Mouse (Mus musculus) cerebellum, postnatal 25 days (tissue): ENCODE measurements at regions not wholly inside any gene's neighbourhood (a gene's known extent, or its start where the extent isn't known, plus 50 kb on each side); places are given as distances from the start of the nearest gene placed in this dataset.

Source experiments
- DNase-seq, 2 experiments: peaks; one replicate each; pipeline ENCODE4 v3.0.0; 2021; ENCODE audit warnings: mixed read lengths in 2 of 2

DNA sequence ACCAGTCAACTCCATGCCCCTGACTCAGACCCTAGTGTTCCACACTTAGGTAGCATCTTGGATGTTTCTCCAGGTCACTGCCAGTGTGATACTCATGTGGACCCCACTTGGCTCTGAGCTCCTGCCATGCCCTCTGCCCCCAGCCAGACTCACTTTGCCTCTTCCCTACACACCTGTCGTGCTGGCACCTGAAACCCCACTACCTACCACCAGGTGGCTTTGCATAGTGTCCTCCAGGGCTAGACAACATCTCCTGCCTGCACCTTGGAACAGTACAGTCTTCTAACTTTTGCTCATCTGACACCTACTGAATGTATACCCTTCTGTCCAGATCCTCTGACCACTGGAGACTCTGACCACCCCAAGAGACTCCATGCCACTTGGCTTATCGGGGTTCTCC, 80.6 kb downstream of the Fam53a start:
- DNase-seq = no peak

DNA sequence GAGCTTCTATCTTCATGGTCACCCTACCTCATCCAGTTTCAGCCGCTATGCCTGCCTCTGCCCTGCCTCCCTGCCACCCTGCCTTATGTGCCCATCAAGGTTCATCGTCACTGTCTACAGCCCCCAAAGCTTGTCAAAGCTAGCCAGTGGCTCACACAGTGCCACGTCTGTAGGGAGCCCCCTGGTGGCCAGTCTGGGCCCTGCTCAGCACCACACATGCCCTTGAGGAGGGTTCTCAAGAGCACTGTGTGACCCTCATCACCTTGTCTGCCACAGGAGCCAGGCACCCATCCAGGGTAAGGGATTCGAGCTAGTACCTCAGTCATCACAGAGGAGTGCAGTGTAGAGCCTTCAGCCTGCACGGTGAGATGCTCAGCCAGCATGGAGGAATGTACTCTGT, 86.1 kb downstream of the Fam53a start:
- DNase-seq = peak; percentile 59 to 81

DNA sequence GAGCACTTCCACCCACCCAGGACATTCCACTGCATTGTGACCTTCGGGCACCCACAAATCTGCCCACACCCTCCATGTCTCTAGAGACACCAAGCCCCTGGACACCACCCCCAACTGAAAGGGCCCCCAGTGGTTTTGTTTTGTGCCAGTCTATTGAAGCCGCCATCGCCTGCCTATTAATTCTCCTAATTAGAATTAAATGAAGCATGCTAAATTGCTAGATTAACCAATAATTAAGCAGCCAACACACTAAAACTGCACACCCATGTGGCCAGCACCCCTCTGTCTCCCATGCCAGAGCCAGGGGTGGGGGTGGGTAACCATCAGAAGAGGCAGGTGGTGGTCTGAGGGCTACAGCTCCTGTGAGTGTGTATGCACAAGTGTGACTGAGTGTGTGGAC, 86.8 kb downstream of the Fam53a start:
- DNase-seq = no peak

DNA sequence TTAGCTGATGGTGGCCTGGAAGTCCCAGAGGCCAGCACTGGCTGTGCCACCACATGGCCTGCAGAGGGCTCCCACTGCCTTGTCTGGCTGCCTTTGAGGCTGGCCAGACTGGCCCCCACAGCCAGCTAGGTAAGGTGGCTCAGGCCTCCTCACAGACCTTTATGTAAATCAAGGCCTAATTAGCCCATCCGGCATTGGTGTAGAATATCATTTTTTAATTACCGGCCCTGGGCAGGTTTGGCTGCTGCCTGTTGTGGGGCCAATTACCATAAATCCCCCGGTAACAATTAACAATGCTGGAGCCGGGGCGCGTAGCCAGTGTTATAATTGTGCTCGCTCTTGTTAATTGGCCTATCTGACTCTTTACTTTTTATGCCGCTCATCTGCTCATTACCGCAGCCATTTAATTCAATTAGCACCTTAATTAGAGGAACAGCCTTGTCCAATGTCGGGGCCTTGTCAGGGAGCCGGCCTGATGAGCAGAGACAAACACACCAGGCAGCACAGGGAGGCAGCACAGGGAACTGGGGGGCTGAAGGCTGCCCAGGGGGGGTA, 87.4 kb downstream of the Fam53a start:
- DNase-seq = peak; percentile 30 to 65

DNA sequence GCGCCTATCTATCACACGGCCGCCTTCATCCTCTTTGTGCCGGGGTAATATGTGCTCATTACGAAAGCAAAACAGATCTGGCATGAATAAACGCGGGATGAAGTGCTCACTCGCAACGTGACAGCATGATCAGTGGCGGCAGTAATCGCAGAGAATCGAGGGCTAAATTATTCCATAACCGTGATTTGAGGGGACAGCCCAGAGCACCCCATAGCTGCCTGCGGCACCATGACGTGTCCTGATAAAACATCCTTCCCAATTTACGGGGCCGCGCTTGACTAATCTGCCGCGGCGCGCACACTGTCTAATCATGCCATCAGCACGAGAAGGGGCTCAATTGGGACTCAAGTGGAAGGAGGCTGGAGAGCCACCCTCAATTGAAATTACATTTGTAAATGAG, 89.2 kb downstream of the Fam53a start:
- DNase-seq = no peak

DNA sequence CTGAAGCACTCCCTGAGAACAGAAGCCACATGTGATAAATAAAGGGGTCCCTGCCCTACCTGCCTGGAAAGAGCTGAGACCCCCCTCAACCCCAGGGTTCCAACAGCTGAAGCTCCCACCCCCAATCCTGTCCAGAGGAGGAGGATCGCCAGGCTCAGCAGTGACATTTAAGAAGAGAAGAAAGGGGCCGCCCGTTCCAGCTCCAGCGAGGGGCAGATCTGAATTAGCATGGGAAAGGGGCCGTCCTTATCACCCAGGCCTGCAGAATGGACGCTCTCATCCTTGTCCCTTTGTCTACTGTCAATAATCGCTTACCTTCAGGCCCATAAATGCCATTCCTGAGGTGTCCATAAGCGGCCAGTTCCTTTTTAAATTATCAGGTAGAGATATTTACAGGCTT, 92.0 kb downstream of the Fam53a start:
- DNase-seq = no peak

DNA sequence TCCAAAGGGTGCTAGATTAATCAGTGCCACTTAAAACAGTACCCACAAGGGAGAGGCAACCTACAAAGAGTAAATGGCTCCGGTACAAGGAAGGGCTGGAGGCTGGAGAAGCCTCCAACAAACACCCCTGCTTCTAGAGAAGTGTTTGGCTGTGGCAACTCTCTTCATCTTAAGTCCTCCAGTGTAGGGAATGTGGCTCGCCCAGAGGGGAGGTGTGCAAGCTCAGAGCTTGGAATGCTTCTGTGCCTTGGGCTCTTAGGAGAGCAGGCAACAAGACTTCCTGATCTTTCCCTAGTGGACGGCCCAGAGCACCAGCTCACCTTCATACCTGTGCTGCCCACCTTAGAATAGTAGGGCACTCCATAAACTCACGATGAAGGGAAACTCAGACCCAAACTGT, 92.4 kb downstream of the Fam53a start:
- DNase-seq = no peak

DNA sequence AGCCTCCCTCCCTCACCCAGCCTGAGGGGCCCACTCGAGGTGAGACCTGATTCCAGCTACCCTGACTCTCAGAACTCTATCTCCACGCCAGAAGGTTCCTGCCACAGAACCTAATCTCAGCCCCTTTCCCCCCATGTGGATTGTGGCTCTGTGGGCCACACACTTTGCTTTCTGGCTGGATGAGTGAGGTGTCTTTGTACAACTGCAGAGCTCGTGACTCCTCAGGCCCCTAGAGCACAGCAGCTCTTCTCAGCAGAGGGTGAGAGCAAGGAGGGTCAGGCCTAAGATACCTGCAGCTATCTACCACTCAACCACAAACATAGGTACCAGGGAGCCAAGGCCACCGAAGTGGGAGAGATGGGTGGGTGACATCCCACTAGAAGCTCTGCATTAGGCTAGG, 93.2 kb downstream of the Fam53a start:
- no peak for DNase-seq

DNA sequence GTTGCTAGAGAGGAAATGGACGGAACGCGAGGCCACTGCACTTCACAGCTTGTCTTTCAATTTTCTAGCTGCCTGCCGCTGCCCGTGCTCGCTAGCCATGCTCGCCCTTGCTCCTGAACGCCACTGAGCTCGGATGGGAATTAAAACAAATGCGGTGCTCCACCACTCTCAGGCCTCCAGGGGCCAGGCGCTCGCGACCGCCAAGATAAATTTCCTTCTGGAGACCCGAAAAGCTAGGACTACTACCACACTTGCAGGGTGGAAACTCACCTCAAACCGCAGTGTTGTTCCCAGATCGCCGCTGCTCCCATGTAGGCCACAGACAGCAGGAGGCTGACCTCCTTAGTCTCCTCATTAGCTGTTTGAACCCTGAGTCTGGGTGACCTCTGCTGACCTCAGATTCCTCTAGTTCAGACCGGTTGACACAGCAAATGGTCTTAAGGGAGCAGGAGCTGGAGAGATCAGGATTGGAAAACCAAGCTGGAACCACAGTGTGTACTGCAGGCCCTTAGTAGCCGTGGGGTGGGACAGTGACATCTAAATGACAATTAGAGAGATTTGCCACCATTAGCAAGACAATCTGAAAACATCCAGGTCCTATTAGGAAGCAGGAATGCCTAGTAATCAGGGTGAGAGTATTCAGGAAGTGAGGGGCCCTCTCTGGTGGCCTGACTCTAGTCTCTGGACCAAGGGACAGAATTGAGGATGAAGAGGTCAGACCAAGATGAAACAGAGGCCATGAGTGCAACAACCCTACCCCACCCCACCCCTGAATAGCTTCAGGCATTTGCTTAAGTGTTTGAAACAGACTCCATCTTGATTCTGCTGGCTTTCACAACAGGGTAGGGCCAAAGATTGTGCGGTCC, 94.1 kb downstream of the Fam53a start:
- no peak for DNase-seq

DNA sequence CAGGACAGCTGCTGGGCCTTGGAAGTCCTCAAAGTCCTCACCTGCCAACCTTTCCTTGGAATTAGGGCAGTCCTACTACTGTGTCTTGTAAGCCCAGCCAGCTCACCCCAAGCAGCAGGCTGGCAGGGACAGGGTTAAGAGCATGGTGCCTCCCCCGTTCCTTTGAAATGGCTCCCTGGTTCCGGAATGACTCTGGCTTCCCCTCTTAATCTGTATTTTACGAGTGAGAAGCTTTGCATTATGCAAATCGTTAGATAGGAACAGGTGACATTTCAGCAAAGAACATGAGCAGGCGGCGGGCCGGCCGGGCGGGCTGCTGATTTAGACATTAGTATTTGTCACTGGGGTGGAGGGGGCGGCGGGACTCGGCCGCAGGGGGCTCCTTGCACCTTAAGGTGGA, 95.1 kb downstream of the Fam53a start:
- no peak for DNase-seq

DNA sequence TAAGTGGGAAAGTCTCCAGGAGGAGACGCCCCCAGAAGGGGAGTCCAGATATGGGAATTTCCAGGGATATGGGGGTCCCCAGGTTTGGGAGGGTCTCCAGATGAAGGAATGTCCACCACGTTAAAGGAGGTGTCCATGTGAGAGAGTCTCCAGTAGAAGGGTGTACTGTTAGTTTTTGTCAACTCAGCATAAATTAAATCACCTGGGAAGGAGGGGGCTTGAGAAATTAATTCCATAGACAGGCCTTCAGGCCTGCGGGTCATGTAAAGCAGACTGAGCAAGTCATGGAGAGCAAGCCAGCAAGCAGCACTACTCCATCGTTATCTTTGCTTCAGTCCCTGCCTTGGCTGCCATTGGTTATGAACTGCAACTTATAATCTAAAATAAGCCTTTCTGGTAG, 96.2 kb downstream of the Fam53a start:
- DNase-seq = no peak

DNA sequence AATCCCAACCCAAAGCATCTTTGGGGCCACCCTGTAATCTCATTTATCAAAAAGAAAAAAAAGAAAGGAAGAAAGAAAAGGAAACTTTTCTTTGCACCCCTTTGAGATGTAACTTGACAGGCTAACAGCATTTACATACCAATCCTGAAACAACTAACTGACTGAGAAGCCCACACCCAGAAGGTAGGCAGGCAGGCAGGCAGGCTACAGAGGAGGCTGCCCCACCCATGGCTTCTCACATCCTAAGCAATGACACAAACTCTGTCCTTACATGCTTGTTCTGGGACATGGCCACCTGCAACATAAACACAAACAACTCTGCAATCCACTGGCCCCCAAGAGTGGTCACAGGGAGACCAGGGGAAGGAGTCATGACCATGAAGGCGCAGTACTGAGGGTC, 97.5 kb upstream of the Nkx1-1 start:
- DNase-seq = no peak

DNA sequence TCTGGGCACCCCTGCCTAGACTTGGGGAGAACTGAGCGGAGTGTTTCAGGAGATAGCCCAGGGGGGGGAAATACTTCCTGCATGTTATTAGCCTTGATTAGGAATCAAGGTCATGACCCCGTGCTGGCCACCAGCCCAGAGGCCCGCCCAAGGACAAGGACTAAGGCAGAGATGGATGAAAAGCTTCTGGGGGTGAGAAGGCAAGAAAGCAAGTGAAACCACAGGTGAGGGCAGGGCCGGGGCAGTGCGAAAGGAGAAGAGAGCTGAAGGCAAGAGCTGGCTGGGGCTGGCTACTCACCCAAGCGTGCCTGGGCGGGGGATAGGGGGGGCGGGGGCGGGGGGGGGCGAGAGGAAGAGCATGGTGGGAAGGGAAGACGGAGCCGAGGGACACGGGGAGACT, 96.0 kb upstream of the Nkx1-1 start:
- DNase-seq = no peak

DNA sequence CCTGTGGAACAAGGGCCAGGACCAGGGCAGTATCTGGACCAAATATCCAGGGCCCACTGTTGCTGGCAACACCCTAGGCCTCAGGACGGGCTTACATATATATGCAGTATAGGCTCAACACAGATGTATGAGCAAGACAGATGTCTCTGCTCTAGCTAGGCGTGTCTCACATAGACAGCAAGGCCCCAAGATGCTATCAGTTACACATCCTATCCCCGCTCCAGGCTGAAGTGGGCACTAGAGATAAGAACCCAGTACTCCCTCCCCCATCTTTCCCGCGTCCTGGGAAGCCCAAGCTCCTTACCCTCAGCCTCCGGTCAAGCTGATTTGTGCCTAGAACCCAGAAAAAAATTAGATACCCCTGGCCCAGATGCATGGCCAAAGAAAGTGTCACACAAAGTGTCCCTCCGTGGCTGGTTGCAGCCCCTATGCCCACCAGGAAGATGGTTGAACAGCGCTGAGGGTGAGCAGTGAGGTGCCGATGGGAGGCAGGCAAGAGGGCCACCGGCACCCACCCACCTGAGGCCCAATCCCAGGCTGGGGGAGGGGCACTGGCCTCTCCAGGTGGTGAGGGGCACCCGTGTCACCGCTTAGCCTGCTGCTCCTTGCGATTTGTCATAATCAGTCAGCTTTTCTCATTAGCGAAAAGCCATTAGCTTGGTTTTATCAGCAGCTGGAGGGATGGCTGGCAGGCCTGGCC, 95.3 kb upstream of the Nkx1-1 start:
- no peak for DNase-seq

DNA sequence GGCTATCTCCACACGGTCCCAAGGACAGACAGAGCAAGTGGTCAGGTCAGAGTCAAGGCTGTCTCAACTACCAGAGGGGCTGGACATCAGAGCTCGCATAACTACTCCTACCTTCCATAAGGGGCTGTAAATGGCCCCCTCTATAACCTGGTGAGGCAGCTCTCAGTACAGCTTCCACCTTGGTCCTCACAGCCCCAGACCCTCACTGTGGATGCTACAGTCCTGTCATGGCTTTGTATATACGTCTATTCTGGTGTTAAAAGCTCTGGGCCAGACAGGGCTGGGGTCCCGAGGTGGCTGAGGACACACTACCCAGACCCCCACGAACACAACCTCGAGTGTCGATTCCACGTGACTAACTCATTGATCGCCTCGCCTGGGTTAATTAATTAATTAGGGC, 94.0 kb upstream of the Nkx1-1 start:
- no peak for DNase-seq

DNA sequence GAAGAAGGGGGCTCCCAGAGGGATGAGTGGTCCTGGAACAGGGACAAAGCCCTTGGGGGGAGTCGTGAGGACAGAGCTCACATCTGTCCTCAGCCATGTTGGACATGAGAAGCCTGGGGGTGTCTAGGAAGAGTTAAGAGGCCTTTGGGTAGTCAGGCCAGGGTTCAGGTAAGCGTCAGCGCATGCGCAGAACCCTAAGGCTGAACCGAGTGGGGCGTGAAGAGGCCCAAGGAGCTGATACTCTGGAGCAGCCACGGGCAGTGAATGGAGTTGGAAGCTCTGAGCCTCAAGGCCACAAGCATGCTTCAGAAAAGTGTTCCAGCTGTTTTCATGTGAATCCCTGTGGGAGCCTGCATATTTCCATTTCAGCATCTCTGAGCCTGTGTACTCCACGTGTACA, 93.5 kb upstream of the Nkx1-1 start:
- DNase-seq = no peak

DNA sequence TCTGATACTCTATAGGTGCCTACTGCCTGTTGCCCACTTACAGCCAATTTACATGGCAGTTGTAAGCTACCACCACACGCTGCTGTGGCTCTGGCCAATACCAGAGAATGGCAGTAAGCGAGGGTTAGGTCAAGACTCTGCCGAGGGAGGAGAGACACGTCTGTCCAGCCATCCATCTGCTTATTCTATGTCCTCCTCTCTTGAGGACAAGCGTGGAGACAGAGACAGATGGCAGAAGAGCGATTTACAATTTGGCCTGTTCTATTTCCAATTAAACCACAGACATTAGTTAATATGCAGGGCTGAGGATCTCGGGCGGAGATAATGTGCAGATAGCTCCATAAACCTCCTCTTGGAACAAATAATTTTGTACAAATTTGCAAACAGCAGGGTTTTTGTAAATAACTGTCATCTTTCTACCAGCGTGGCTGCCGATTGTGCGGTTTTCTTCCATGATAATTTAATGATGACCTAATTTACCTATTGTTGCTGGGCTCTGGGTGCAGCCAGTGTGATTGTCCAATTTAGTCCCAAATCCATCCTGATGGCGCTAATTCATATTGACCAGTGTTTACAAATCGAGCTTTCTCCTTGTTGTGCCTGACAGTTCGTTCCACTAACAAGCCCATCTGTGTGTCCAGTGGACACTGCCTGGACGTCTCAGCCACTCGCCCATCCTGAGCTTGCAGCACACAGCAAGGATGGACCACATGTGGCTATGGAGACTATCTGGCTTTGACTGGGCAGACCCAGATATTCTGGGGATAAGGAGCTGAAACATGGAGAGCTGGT, 88.4 kb upstream of the Nkx1-1 start:
- DNase-seq = peak in 1 of 2 experiments; percentile 20

DNA sequence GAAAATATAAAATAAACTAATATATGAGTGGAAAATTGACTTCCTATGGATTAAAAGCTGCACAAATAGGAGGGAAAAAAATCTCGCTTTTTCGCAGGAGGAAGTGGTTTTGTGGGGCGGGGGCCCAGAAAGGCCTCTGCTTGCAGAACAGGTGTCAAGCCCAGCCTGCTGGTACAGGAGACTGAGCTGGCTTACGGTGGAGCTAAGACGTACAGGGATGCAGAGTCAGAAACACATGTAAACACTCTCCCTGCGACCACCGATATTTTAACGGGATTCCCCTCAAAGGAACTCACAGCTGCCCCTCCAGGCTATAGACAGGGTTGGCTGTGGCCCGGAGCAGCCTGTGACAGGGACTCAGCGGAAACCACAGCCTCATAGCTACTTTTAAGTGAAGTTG, 87.1 kb upstream of the Nkx1-1 start:
- no peak for DNase-seq

DNA sequence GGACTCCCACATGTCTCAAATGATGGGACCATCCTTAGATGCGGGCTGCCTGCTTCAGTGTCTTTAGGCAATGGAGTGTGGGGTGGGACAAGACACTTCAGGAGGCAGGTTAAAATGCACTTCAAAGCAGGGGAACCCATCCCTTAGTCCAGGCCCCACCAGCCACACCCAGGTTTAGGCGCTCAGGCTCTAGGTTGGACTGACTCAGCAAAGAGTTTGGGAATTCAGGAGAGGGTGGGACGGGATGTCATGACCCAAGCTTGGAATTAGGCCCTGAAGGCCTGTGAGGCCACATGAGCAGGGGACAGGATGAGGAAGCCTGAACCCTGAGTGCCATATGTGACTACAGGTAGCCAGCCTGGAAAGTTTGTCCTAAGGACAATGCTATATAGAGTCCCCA, 85.6 kb upstream of the Nkx1-1 start:
- no peak for DNase-seq

DNA sequence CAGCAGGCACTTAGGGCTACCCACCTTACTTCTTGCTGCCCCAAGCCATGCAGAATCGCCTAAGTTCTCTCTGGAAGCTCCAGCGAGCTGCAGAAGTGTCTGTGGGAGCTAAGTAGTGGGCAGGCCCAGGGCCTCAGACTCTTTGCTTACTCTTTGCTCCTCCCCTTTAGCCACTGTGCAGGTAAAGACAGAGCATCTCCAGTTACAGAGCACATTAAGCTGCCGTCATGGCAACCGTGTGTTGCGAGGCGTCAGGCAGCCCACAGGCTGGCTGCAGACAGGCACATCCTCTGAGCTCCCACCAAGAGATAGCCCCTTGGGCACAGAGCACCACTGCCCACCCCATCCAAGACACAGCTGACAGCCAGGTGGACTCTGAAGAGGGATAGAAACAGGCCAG, 85.1 kb upstream of the Nkx1-1 start:
- DNase-seq = no peak

DNA sequence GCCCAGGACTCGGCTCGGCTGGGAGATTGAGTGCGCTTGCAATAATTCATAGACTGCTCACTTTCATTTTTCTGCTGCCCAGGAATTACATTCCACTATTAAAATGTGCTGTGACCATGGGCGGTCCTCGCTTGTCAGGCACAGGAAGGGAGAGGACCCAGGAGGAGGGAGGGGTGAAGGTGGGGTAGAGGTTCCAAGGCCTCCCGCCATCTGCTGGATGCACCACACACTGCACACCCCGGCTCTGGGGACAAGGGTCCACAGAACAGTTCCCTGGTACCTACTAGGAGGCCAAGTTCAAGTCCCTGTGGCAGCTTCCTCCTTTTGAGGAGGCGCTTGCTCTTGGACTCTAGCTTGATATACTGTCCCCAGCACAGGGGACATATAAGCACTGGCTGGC, 83.8 kb upstream of the Nkx1-1 start:
- DNase-seq = no peak

DNA sequence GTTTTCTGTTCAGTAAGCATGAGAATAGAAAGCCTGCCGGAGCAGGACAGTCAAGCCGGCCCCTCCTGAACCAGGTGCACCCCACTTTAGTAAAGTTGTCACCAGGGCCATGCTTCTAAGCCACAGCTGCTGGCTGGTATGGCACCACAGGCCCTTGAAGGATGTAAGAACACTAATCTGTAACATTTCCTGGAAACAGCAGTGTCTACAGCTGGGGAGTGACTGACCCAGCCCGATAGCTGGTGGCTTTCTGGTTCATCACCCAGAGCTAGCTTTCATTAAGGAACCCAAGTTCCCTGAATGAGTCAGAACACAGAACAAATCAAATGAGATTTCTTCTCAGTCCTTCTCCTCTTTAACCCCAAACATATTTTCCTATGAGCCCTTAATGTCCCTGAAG, 82.4 kb upstream of the Nkx1-1 start:
- no peak for DNase-seq

DNA sequence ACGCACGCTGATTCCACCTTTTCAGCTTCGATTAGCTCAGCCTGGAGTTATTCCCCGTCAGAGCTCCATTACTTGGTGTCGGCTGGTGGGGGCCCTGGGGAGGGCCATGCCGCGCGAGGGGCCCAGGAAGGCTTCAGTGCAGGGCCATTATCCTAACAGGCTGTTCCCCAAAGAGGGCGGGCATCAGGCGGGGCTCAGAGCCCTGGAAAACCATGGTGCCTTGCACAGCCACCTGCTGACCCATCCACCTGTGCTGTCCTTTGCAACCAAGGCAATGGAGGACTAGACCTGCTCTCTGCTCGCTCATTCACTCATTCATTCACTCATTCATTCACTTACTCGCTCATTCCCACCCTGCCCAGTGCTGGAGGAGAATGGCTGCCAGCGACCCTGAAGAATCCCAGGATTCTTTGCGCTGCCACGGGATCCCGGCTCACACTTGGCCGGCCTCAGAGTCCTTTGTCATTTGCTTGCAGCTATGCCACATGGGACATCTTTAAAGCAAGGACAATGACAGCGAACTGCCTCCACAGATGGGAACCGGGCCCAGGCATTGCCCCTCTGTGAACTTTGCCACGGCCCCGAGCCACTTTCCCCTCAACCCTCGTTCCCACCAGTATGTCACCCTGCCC, 78.6 kb upstream of the Nkx1-1 start:
- DNase-seq = peak; percentile 39 to 41
